Mouse (Mus musculus): ENCODE measurements around the gene Wwp2. TPM values are rescaled to one million over a fixed set of nuclear protein-coding genes. Genes with fewer than 3 reads are reported as not detected.

Gene Wwp2
- polyA plus RNA-seq, 1 experiment from 2014 or later, result 39.8 TPM

GRCm38 (mm10) chr8:107522555-107522833 lies 86.3 kb downstream of the Wwp2 start:
- Histone ChIP-seq H3K4me2 (replicated peaks; ENCODE audit: low read depth, low read length) (no peak overlapping the region), H3K9ac (replicated peaks; ENCODE audit: low read depth, low read length) (no peak overlapping the region), H3K9me3 (ENCODE audit: control insufficient read depth, low read depth, low read length) (no peaks in the 10 kb centered on the region), H3K4me1 (ENCODE audit: control insufficient read depth, insufficient read depth, low read length) (no peaks in the 10 kb centered on the region), H3K27ac (ENCODE audit: low read length) (no peak overlapping the region), H3K27me3 (ENCODE audit: control insufficient read depth, insufficient read depth, low read length) (no peaks in the 10 kb centered on the region), H3K4me3 (ENCODE audit: low read depth, low read length) (no peak overlapping the region), H3K36me3 (ENCODE audit: control insufficient read depth, insufficient read depth, low read length) (peaks cover 8% of the 10 kb centered on the region; the same call in 1 of the 2 replicates)
- no peak for ATAC-seq (ENCODE audit: insufficient number of reproducible peaks, insufficient read depth, low FRiP score, low read depth)
- 28% methylated on average over 4 of the region's 4 CpGs for WGBS

- Histone ChIP-seq H3K27ac (ENCODE audit: low read length) (no peak overlapping the region), H3K27me3 (ENCODE audit: control insufficient read depth, insufficient read depth, low read length) (no peaks in the 10 kb centered on the region), H3K9ac (replicated peaks; ENCODE audit: low read depth, low read length) (no peak overlapping the region), H3K4me1 (ENCODE audit: control insufficient read depth, insufficient read depth, low read length) (no peaks in the 10 kb centered on the region), H3K4me3 (ENCODE audit: low read depth, low read length) (no peak overlapping the region), H3K9me3 (ENCODE audit: control insufficient read depth, low read depth, low read length) (no peaks in the 10 kb centered on the region), H3K4me2 (replicated peaks; ENCODE audit: low read depth, low read length) (no peak overlapping the region), H3K36me3 (ENCODE audit: control insufficient read depth, insufficient read depth, low read length) (no peaks in the 10 kb centered on the region)
- 85% methylated on average over 4 of the region's 4 CpGs for WGBS
- ATAC-seq (ENCODE audit: insufficient number of reproducible peaks, insufficient read depth, low FRiP score, low read depth), result no peak
Measured at GRCm38 (mm10) chr8:107524535-107524934, 88.4 kb downstream of the Wwp2 start.

GRCm38 (mm10) chr8:107528786-107529185 lies 92.6 kb downstream of the Wwp2 start:
- Histone ChIP-seq H3K4me3 (ENCODE audit: low read depth, low read length) (no peak overlapping the region), H3K9me3 (ENCODE audit: control insufficient read depth, low read depth, low read length) (no peaks in the 10 kb centered on the region), H3K9ac (replicated peaks; ENCODE audit: low read depth, low read length) (no peak overlapping the region), H3K4me1 (ENCODE audit: control insufficient read depth, insufficient read depth, low read length) (no peaks in the 10 kb centered on the region), H3K27me3 (ENCODE audit: control insufficient read depth, insufficient read depth, low read length) (no peaks in the 10 kb centered on the region), H3K36me3 (ENCODE audit: control insufficient read depth, insufficient read depth, low read length) (no peaks in the 10 kb centered on the region; the same call in 1 of the 2 replicates), H3K27ac (ENCODE audit: low read length) (no peak overlapping the region), H3K4me2 (replicated peaks; ENCODE audit: low read depth, low read length) (no peak overlapping the region)
- 86% methylated on average over 6 of the region's 6 CpGs for WGBS
- ATAC-seq (ENCODE audit: insufficient number of reproducible peaks, insufficient read depth, low FRiP score, low read depth), result no peak

GRCm38 (mm10) chr8:107537472-107537871 lies 101.3 kb downstream of the Wwp2 start:
- H3K9ac ChIP-seq (replicated peaks; ENCODE audit: low read depth, low read length), result no peak overlapping the region
- no peaks in the 10 kb centered on the region for H3K9me3 ChIP-seq (ENCODE audit: control insufficient read depth, low read depth, low read length)
- no peak overlapping the region for H3K27ac ChIP-seq (ENCODE audit: low read length)
- 72% methylated on average over 4 of the region's 4 CpGs for WGBS
- no peaks in the 10 kb centered on the region for H3K27me3 ChIP-seq (ENCODE audit: control insufficient read depth, insufficient read depth, low read length)
- no peaks in the 10 kb centered on the region; the same call in 1 of the 2 replicates for H3K36me3 ChIP-seq (ENCODE audit: control insufficient read depth, insufficient read depth, low read length)
- no peak overlapping the region for H3K4me3 ChIP-seq (ENCODE audit: low read depth, low read length)
- no peak for ATAC-seq (ENCODE audit: insufficient number of reproducible peaks, insufficient read depth, low FRiP score, low read depth)
- no peak overlapping the region for H3K4me2 ChIP-seq (replicated peaks; ENCODE audit: low read depth, low read length)
- no peaks in the 10 kb centered on the region for H3K4me1 ChIP-seq (ENCODE audit: control insufficient read depth, insufficient read depth, low read length)

GRCm38 (mm10) chr8:107540623-107541022 lies 104.5 kb downstream of the Wwp2 start:
- Histone ChIP-seq H3K9ac (replicated peaks; ENCODE audit: low read depth, low read length) (no peak overlapping the region), H3K27ac (ENCODE audit: low read length) (no peak overlapping the region), H3K27me3 (ENCODE audit: control insufficient read depth, insufficient read depth, low read length) (no peaks in the 10 kb centered on the region), H3K4me3 (ENCODE audit: low read depth, low read length) (no peak overlapping the region), H3K9me3 (ENCODE audit: control insufficient read depth, low read depth, low read length) (no peaks in the 10 kb centered on the region), H3K4me1 (ENCODE audit: control insufficient read depth, insufficient read depth, low read length) (no peaks in the 10 kb centered on the region), H3K36me3 (ENCODE audit: control insufficient read depth, insufficient read depth, low read length) (no peaks in the 10 kb centered on the region), H3K4me2 (replicated peaks; ENCODE audit: low read depth, low read length) (no peak overlapping the region)
- 85% methylated on average over 12 of the region's 12 CpGs for WGBS
- no peak for ATAC-seq (ENCODE audit: insufficient number of reproducible peaks, insufficient read depth, low FRiP score, low read depth)

- Histone ChIP-seq H3K4me1 (ENCODE audit: control insufficient read depth, insufficient read depth, low read length) (no peaks in the 10 kb centered on the region), H3K27ac (ENCODE audit: low read length) (no peak overlapping the region), H3K4me2 (replicated peaks; ENCODE audit: low read depth, low read length) (no peak overlapping the region), H3K9ac (replicated peaks; ENCODE audit: low read depth, low read length) (no peak overlapping the region), H3K4me3 (ENCODE audit: low read depth, low read length) (no peak overlapping the region), H3K36me3 (ENCODE audit: control insufficient read depth, insufficient read depth, low read length) (no peaks in the 10 kb centered on the region), H3K9me3 (ENCODE audit: control insufficient read depth, low read depth, low read length) (no peaks in the 10 kb centered on the region), H3K27me3 (ENCODE audit: control insufficient read depth, insufficient read depth, low read length) (no peaks in the 10 kb centered on the region)
- 79% methylated on average over 4 of the region's 4 CpGs for WGBS
- ATAC-seq (ENCODE audit: insufficient number of reproducible peaks, insufficient read depth, low FRiP score, low read depth), result no peak
Measured at GRCm38 (mm10) chr8:107541369-107541768, 105.2 kb downstream of the Wwp2 start.

- Histone ChIP-seq H3K27me3 (ENCODE audit: control insufficient read depth, insufficient read depth, low read length) (no peaks in the 10 kb centered on the region), H3K4me1 (ENCODE audit: control insufficient read depth, insufficient read depth, low read length) (no peaks in the 10 kb centered on the region), H3K27ac (ENCODE audit: low read length) (no peak overlapping the region), H3K9me3 (ENCODE audit: control insufficient read depth, low read depth, low read length) (no peaks in the 10 kb centered on the region), H3K4me3 (ENCODE audit: low read depth, low read length) (no peak overlapping the region), H3K36me3 (ENCODE audit: control insufficient read depth, insufficient read depth, low read length) (no peaks in the 10 kb centered on the region), H3K4me2 (replicated peaks; ENCODE audit: low read depth, low read length) (no peak overlapping the region), H3K9ac (replicated peaks; ENCODE audit: low read depth, low read length) (no peak overlapping the region)
- WGBS, result 87% methylated on average over 3 of the region's 3 CpGs
- no peak for ATAC-seq (ENCODE audit: insufficient number of reproducible peaks, insufficient read depth, low FRiP score, low read depth)
Measured at GRCm38 (mm10) chr8:107542151-107542550, 106.0 kb downstream of the Wwp2 start.

- no peak overlapping the region for H3K4me2 ChIP-seq (replicated peaks; ENCODE audit: low read depth, low read length)
- no peaks in the 10 kb centered on the region for H3K9me3 ChIP-seq (ENCODE audit: control insufficient read depth, low read depth, low read length)
- no peak overlapping the region for H3K4me3 ChIP-seq (ENCODE audit: low read depth, low read length)
- no peaks in the 10 kb centered on the region for H3K4me1 ChIP-seq (ENCODE audit: control insufficient read depth, insufficient read depth, low read length)
- H3K27me3 ChIP-seq (ENCODE audit: control insufficient read depth, insufficient read depth, low read length), result no peaks in the 10 kb centered on the region
- no peak for ATAC-seq (ENCODE audit: insufficient number of reproducible peaks, insufficient read depth, low FRiP score, low read depth)
- H3K27ac ChIP-seq (ENCODE audit: low read length), result no peak overlapping the region
- H3K9ac ChIP-seq (replicated peaks; ENCODE audit: low read depth, low read length), result no peak overlapping the region
- no peaks in the 10 kb centered on the region for H3K36me3 ChIP-seq (ENCODE audit: control insufficient read depth, insufficient read depth, low read length)
- WGBS, result 90% methylated on average over 10 of the region's 11 CpGs
Measured at GRCm38 (mm10) chr8:107543714-107544113, 107.5 kb downstream of the Wwp2 start.

- 70% methylated on average over 8 of the region's 8 CpGs for WGBS
- Histone ChIP-seq H3K27me3 (ENCODE audit: control insufficient read depth, insufficient read depth, low read length) (no peaks in the 10 kb centered on the region), H3K9me3 (ENCODE audit: control insufficient read depth, low read depth, low read length) (no peaks in the 10 kb centered on the region), H3K4me2 (replicated peaks; ENCODE audit: low read depth, low read length) (no peak overlapping the region), H3K4me1 (ENCODE audit: control insufficient read depth, insufficient read depth, low read length) (no peaks in the 10 kb centered on the region), H3K36me3 (ENCODE audit: control insufficient read depth, insufficient read depth, low read length) (no peaks in the 10 kb centered on the region), H3K4me3 (ENCODE audit: low read depth, low read length) (no peak overlapping the region), H3K27ac (ENCODE audit: low read length) (no peak overlapping the region; the same call in 1 of the 2 replicates), H3K9ac (replicated peaks; ENCODE audit: low read depth, low read length) (no peak overlapping the region)
- no peak; the same call in 1 of the 2 replicates for ATAC-seq (ENCODE audit: insufficient number of reproducible peaks, insufficient read depth, low FRiP score, low read depth)
Measured at GRCm38 (mm10) chr8:107544211-107544610, 108.0 kb downstream of the Wwp2 start.

All from stomach, embryonic 14.5 days (tissue).